Mouse (Mus musculus) ES-E14 (cell line): Measurements from ENCODE around the gene Atp2a3.

ENCODE experiments used
- CHD2 ChIP-seq: IDR thresholded peaks from 2 replicates; pipeline ENCODE4 v1.6.1; 2014; ENCODE audit warnings: mild to moderate bottlenecking, low read depth, low read length, inconsistent platforms
- HCFC1 ChIP-seq: IDR thresholded peaks from 2 replicates; pipeline ENCODE4 v1.6.1; 2012; ENCODE audit warnings: low read length, inconsistent platforms, borderline replicate concordance; ENCODE audit not compliant: insufficient read depth
- MAFK ChIP-seq: IDR thresholded peaks from 2 replicates; pipeline ENCODE4 v1.6.1; 2014; ENCODE audit warnings: mild to moderate bottlenecking, low read depth, low read length, inconsistent platforms; ENCODE audit not compliant: insufficient read depth

DNA sequence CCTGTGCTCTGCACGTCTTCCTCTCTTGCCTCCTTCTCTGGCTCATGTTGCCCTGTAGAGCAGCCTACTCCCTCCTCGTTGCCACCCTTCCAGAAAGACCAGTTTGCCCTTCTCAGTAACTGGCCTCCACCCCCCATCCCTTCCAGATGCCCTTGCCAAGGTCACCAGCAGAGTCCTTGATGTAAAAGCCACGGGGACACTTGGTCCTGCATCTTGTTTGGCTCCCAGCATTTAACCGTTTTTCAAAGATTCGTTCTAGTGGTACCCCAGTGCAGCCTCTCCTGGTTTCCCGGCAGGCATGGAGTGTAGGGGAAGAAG lies 55.1 kb downstream of the Atp2a3 start:
- TF ChIP-seq CHD2 (no peak), HCFC1 (no peak), MAFK (no peak)
